Mouse (Mus musculus): ENCODE data around the gene Dlgap4.

Dlgap4 gene

GRCm38 (mm10) chr2:156616513-156616912 is 3.0 kb downstream of the Dlgap4 start:
- DNase-seq (ENCODE audit: extremely low read depth, insufficient read length, low spot score): no peak

- peak; percentile 56 for DNase-seq (ENCODE audit: extremely low read depth, insufficient read length, low spot score)
Measured at GRCm38 (mm10) chr2:156617536-156617935, 4.0 kb downstream of the Dlgap4 start.

GRCm38 (mm10) chr2:156620874-156621273 is 7.4 kb downstream of the Dlgap4 start:
- no peak for DNase-seq (ENCODE audit: extremely low read depth, insufficient read length, low spot score)

- DNase-seq (ENCODE audit: extremely low read depth, insufficient read length, low spot score): peak; percentile 68
Measured at GRCm38 (mm10) chr2:156621449-156621848, 7.9 kb downstream of the Dlgap4 start.

GRCm38 (mm10) chr2:156622192-156622591 is 8.7 kb downstream of the Dlgap4 start:
- DNase-seq (ENCODE audit: extremely low read depth, insufficient read length, low spot score): no peak

GRCm38 (mm10) chr2:156623246-156623645 is 9.7 kb downstream of the Dlgap4 start:
- peak; percentile 63 for DNase-seq (ENCODE audit: extremely low read depth, insufficient read length, low spot score)

GRCm38 (mm10) chr2:156625307-156625706 is 11.8 kb downstream of the Dlgap4 start:
- no peak for DNase-seq (ENCODE audit: extremely low read depth, insufficient read length, low spot score)

- DNase-seq (ENCODE audit: extremely low read depth, insufficient read length, low spot score): no peak
Measured at GRCm38 (mm10) chr2:156626119-156626518, 12.6 kb downstream of the Dlgap4 start.

GRCm38 (mm10) chr2:156626544-156626943 is 13.0 kb downstream of the Dlgap4 start:
- DNase-seq (ENCODE audit: extremely low read depth, insufficient read length, low spot score): peak; percentile 62

GRCm38 (mm10) chr2:156627917-156628316 is 14.4 kb downstream of the Dlgap4 start:
- no peak for DNase-seq (ENCODE audit: extremely low read depth, insufficient read length, low spot score)

- no peak for DNase-seq (ENCODE audit: extremely low read depth, insufficient read length, low spot score)
Measured at GRCm38 (mm10) chr2:156630288-156630687, 16.8 kb downstream of the Dlgap4 start.

GRCm38 (mm10) chr2:156632721-156633120 is 19.2 kb downstream of the Dlgap4 start:
- DNase-seq (ENCODE audit: extremely low read depth, insufficient read length, low spot score): no peak

GRCm38 (mm10) chr2:156635091-156635490 is 21.6 kb downstream of the Dlgap4 start:
- no peak for DNase-seq (ENCODE audit: extremely low read depth, insufficient read length, low spot score)

- DNase-seq (ENCODE audit: extremely low read depth, insufficient read length, low spot score): no peak
Measured at GRCm38 (mm10) chr2:156641141-156641540, 27.6 kb downstream of the Dlgap4 start.

- no peak for DNase-seq (ENCODE audit: extremely low read depth, insufficient read length, low spot score)
Measured at GRCm38 (mm10) chr2:156642931-156643330, 29.4 kb downstream of the Dlgap4 start.

- DNase-seq (ENCODE audit: extremely low read depth, insufficient read length, low spot score): no peak
Measured at GRCm38 (mm10) chr2:156643406-156643805, 29.9 kb downstream of the Dlgap4 start.

- no peak for DNase-seq (ENCODE audit: extremely low read depth, insufficient read length, low spot score)
Measured at GRCm38 (mm10) chr2:156645145-156645544, 31.6 kb downstream of the Dlgap4 start.

- no peak for DNase-seq (ENCODE audit: extremely low read depth, insufficient read length, low spot score)
Measured at GRCm38 (mm10) chr2:156646877-156647276, 33.4 kb downstream of the Dlgap4 start.

- DNase-seq (ENCODE audit: extremely low read depth, insufficient read length, low spot score): no peak
Measured at GRCm38 (mm10) chr2:156648042-156648441, 34.5 kb downstream of the Dlgap4 start.

GRCm38 (mm10) chr2:156649450-156649849 is 35.9 kb downstream of the Dlgap4 start:
- DNase-seq (ENCODE audit: extremely low read depth, insufficient read length, low spot score): peak; percentile 34

- DNase-seq (ENCODE audit: extremely low read depth, insufficient read length, low spot score): no peak
Measured at GRCm38 (mm10) chr2:156651019-156651418, 37.5 kb downstream of the Dlgap4 start.

GRCm38 (mm10) chr2:156652841-156653240 is 39.3 kb downstream of the Dlgap4 start:
- DNase-seq (ENCODE audit: extremely low read depth, insufficient read length, low spot score): no peak

GRCm38 (mm10) chr2:156654148-156654547 is 40.6 kb downstream of the Dlgap4 start:
- no peak for DNase-seq (ENCODE audit: extremely low read depth, insufficient read length, low spot score)
